Mouse (Mus musculus): ENCODE measurements at regions not wholly inside any gene's neighbourhood (a gene's known extent, or its start where the extent isn't known, plus 50 kb on each side); places are given as distances from the start of the nearest gene placed in this dataset.

GRCm38 (mm10) chr11:112028031-112028430 is 754.0 kb upstream of the Sox9 start:
- TF ChIP-seq CTCF (IDR thresholded peaks at IDR 0.05; ENCODE audit: extremely low read depth, insufficient read depth, insufficient read length, insufficient replicate concordance) (no peak), POLR2A (IDR thresholded peaks at IDR 0.05; ENCODE audit: low read depth, low read length) (no peak)
- H3K4me1 ChIP-seq (ENCODE audit: control insufficient read depth, insufficient read depth, insufficient read length) = no peaks in the 10 kb centered on the region
- H3K4me3 ChIP-seq (ENCODE audit: extremely low read depth, insufficient read depth, insufficient read length) = no peak overlapping the region
- DNase-seq (ENCODE audit: low read depth in 1 of 2, low spot score in 2 of 2) = no peak
- WGBS = 69% methylated on average over 5 of the region's 5 CpGs
- H3K36me3 ChIP-seq (ENCODE audit: control insufficient read depth, insufficient read depth, low read length) = no peaks in the 10 kb centered on the region
- H3K27ac ChIP-seq (ENCODE audit: insufficient read depth, low read length) = no peak overlapping the region
- H3K27me3 ChIP-seq (ENCODE audit: control insufficient read depth, insufficient read depth, low read length) = no peaks in the 10 kb centered on the region

- WGBS = 93% methylated on average over 11 of the region's 11 CpGs
- Histone ChIP-seq H3K27me3 (ENCODE audit: control insufficient read depth, insufficient read depth, low read length) (no peaks in the 10 kb centered on the region), H3K4me1 (ENCODE audit: control insufficient read depth, insufficient read depth, insufficient read length) (no peaks in the 10 kb centered on the region), H3K27ac (ENCODE audit: insufficient read depth, low read length) (no peak overlapping the region), H3K36me3 (ENCODE audit: control insufficient read depth, insufficient read depth, low read length) (no peaks in the 10 kb centered on the region), H3K4me3 (ENCODE audit: extremely low read depth, insufficient read depth, insufficient read length) (no peak overlapping the region)
- DNase-seq (ENCODE audit: low read depth in 1 of 2, low spot score in 2 of 2) = no peak
- TF ChIP-seq POLR2A (IDR thresholded peaks at IDR 0.05; ENCODE audit: low read depth, low read length) (no peak), CTCF (IDR thresholded peaks at IDR 0.05; ENCODE audit: extremely low read depth, insufficient read depth, insufficient read length, insufficient replicate concordance) (no peak)
Observed at GRCm38 (mm10) chr11:112038741-112039140, 743.3 kb upstream of the Sox9 start.

- Histone ChIP-seq H3K27ac (ENCODE audit: insufficient read depth, low read length) (no peak overlapping the region), H3K36me3 (ENCODE audit: control insufficient read depth, insufficient read depth, low read length) (no peaks in the 10 kb centered on the region), H3K27me3 (ENCODE audit: control insufficient read depth, insufficient read depth, low read length) (no peaks in the 10 kb centered on the region; the same call in 1 of the 2 replicates), H3K4me3 (ENCODE audit: extremely low read depth, insufficient read depth, insufficient read length) (no peak overlapping the region), H3K4me1 (ENCODE audit: control insufficient read depth, insufficient read depth, insufficient read length) (no peaks in the 10 kb centered on the region)
- no peak for DNase-seq (ENCODE audit: low read depth in 1 of 2, low spot score in 2 of 2)
- 80% methylated on average over 5 of the region's 5 CpGs for WGBS
- TF ChIP-seq CTCF (IDR thresholded peaks at IDR 0.05; ENCODE audit: extremely low read depth, insufficient read depth, insufficient read length, insufficient replicate concordance) (no peak), POLR2A (IDR thresholded peaks at IDR 0.05; ENCODE audit: low read depth, low read length) (no peak)
Observed at GRCm38 (mm10) chr11:112044455-112044854, 737.6 kb upstream of the Sox9 start.

GRCm38 (mm10) chr11:112045353-112045752 is 736.7 kb upstream of the Sox9 start:
- Histone ChIP-seq H3K4me3 (ENCODE audit: extremely low read depth, insufficient read depth, insufficient read length) (no peak overlapping the region), H3K4me1 (ENCODE audit: control insufficient read depth, insufficient read depth, insufficient read length) (no peaks in the 10 kb centered on the region), H3K27me3 (ENCODE audit: control insufficient read depth, insufficient read depth, low read length) (no peaks in the 10 kb centered on the region; the same call in 1 of the 2 replicates), H3K27ac (ENCODE audit: insufficient read depth, low read length) (no peak overlapping the region), H3K36me3 (ENCODE audit: control insufficient read depth, insufficient read depth, low read length) (no peaks in the 10 kb centered on the region)
- no peak for DNase-seq (ENCODE audit: low read depth in 1 of 2, low spot score in 2 of 2)
- TF ChIP-seq CTCF (IDR thresholded peaks at IDR 0.05; ENCODE audit: extremely low read depth, insufficient read depth, insufficient read length, insufficient replicate concordance) = no peak
- TF ChIP-seq POLR2A (IDR thresholded peaks at IDR 0.05; ENCODE audit: low read depth, low read length) = no peak
- WGBS = 88% methylated on average over 2 of the region's 2 CpGs

- Histone ChIP-seq H3K36me3 (ENCODE audit: control insufficient read depth, insufficient read depth, low read length) (no peaks in the 10 kb centered on the region), H3K27me3 (ENCODE audit: control insufficient read depth, insufficient read depth, low read length) (no peaks in the 10 kb centered on the region; the same call in 1 of the 2 replicates), H3K4me1 (ENCODE audit: control insufficient read depth, insufficient read depth, insufficient read length) (no peaks in the 10 kb centered on the region), H3K4me3 (ENCODE audit: extremely low read depth, insufficient read depth, insufficient read length) (no peak overlapping the region), H3K27ac (ENCODE audit: insufficient read depth, low read length) (no peak overlapping the region)
- TF ChIP-seq CTCF (IDR thresholded peaks at IDR 0.05; ENCODE audit: extremely low read depth, insufficient read depth, insufficient read length, insufficient replicate concordance) (no peak), POLR2A (IDR thresholded peaks at IDR 0.05; ENCODE audit: low read depth, low read length) (no peak)
- no peak for DNase-seq (ENCODE audit: low read depth in 1 of 2, low spot score in 2 of 2)
- WGBS = 43% methylated on average over 7 of the region's 7 CpGs
Observed at GRCm38 (mm10) chr11:112050362-112050761, 731.7 kb upstream of the Sox9 start.

- no peak for TF ChIP-seq POLR2A (IDR thresholded peaks at IDR 0.05; ENCODE audit: low read depth, low read length)
- no peak for TF ChIP-seq CTCF (IDR thresholded peaks at IDR 0.05; ENCODE audit: extremely low read depth, insufficient read depth, insufficient read length, insufficient replicate concordance)
- Histone ChIP-seq H3K4me3 (ENCODE audit: extremely low read depth, insufficient read depth, insufficient read length) (no peak overlapping the region), H3K27ac (ENCODE audit: insufficient read depth, low read length) (no peak overlapping the region), H3K27me3 (ENCODE audit: control insufficient read depth, insufficient read depth, low read length) (no peaks in the 10 kb centered on the region), H3K4me1 (ENCODE audit: control insufficient read depth, insufficient read depth, insufficient read length) (no peaks in the 10 kb centered on the region), H3K36me3 (ENCODE audit: control insufficient read depth, insufficient read depth, low read length) (no peaks in the 10 kb centered on the region)
- DNase-seq (ENCODE audit: low read depth in 1 of 2, low spot score in 2 of 2) = no peak
- WGBS = 70% methylated on average over 6 of the region's 6 CpGs
Observed at GRCm38 (mm10) chr11:112055591-112055990, 726.4 kb upstream of the Sox9 start.

- Histone ChIP-seq H3K4me3 (ENCODE audit: extremely low read depth, insufficient read depth, insufficient read length) (no peak overlapping the region), H3K27me3 (ENCODE audit: control insufficient read depth, insufficient read depth, low read length) (no peaks in the 10 kb centered on the region), H3K27ac (ENCODE audit: insufficient read depth, low read length) (no peak overlapping the region), H3K36me3 (ENCODE audit: control insufficient read depth, insufficient read depth, low read length) (no peaks in the 10 kb centered on the region), H3K4me1 (ENCODE audit: control insufficient read depth, insufficient read depth, insufficient read length) (no peaks in the 10 kb centered on the region)
- 77% methylated on average over 3 of the region's 3 CpGs for WGBS
- DNase-seq (ENCODE audit: low read depth in 1 of 2, low spot score in 2 of 2) = no peak
- TF ChIP-seq POLR2A (IDR thresholded peaks at IDR 0.05; ENCODE audit: low read depth, low read length) (no peak), CTCF (IDR thresholded peaks at IDR 0.05; ENCODE audit: extremely low read depth, insufficient read depth, insufficient read length, insufficient replicate concordance) (no peak)
Observed at GRCm38 (mm10) chr11:112067176-112067575, 714.8 kb upstream of the Sox9 start.

All from spleen, adult 2 months (tissue).